Mouse (Mus musculus): ENCODE results near the gene Pptc7. TPM values are rescaled to one million over a fixed set of nuclear protein-coding genes. Genes with fewer than 3 reads are reported as not detected.

The Pptc7 gene
- polyA plus RNA-seq, 2 experiments, result 8.9 to 11.5 TPM

- Histone ChIP-seq H3K4me3 (replicated peaks; ENCODE audit: low read length) (no peak overlapping the region), H3K27me3 (ENCODE audit: control insufficient read depth, insufficient read depth, low read length) (no peaks in the 10 kb centered on the region), H3K4me1 (ENCODE audit: control insufficient read depth, insufficient read depth, low read length) (no peaks in the 10 kb centered on the region), H3K36me3 (ENCODE audit: control insufficient read depth, insufficient read depth, low read length) (peaks cover 32% of the 10 kb centered on the region), H3K9me3 (ENCODE audit: control insufficient read depth, low read length) (no peaks in the 10 kb centered on the region), H3K4me2 (replicated peaks; ENCODE audit: low read depth, low read length, severe bottlenecking) (no peak overlapping the region), H3K27ac (replicated peaks; ENCODE audit: low read depth, low read length) (no peak overlapping the region), H3K9ac (ENCODE audit: low read depth, low read length, severe bottlenecking) (no peak overlapping the region)
- no peak for DNase-seq (ENCODE audit: low spot score)
- TF ChIP-seq POLR2A (IDR thresholded peaks at IDR 0.05; ENCODE audit: borderline replicate concordance, extremely low read depth, insufficient read depth, insufficient read length), result no peak
- no peak for ATAC-seq (ENCODE audit: low FRiP score, low read depth)
- WGBS, result 81% methylated on average over 11 of the region's 11 CpGs
Observed at GRCm38 (mm10) chr5:122247529-122247928, 36.6 kb upstream of the Pptc7 start.

DNA sequence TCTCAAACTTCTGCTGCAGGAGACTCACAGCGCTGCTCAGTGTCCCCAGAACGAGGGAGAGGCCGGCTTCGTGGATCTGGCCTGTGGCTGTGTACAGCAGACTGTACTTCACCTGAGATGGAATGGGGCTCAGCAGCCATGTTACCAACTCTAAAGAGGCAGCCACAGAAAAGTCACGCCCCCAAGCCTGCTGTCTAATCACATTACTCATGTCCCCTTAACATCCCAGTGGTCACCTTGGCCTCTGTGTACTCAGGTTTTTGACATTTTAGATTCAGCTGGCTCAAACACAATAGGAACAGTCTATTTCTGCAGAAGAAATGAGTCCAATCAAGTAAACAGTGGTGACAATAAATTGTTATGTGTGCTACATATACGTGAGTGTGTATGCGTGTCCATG lies 36.2 kb upstream of the Pptc7 start:
- no peaks in the 10 kb centered on the region for H3K27me3 ChIP-seq (ENCODE audit: control insufficient read depth, insufficient read depth, low read length)
- H3K9ac ChIP-seq (ENCODE audit: low read depth, low read length, severe bottlenecking), result no peak overlapping the region
- H3K9me3 ChIP-seq (ENCODE audit: control insufficient read depth, low read length), result no peaks in the 10 kb centered on the region
- H3K4me1 ChIP-seq (ENCODE audit: control insufficient read depth, insufficient read depth, low read length), result no peaks in the 10 kb centered on the region
- WGBS, result 91% methylated on average over 7 of the region's 7 CpGs
- H3K27ac ChIP-seq (replicated peaks; ENCODE audit: low read depth, low read length), result no peak overlapping the region
- H3K4me2 ChIP-seq (replicated peaks; ENCODE audit: low read depth, low read length, severe bottlenecking), result no peak overlapping the region
- TF ChIP-seq POLR2A (IDR thresholded peaks at IDR 0.05; ENCODE audit: borderline replicate concordance, extremely low read depth, insufficient read depth, insufficient read length), result no peak
- peaks cover 31% of the 10 kb centered on the region for H3K36me3 ChIP-seq (ENCODE audit: control insufficient read depth, insufficient read depth, low read length)
- DNase-seq (ENCODE audit: low spot score) (no peak), ATAC-seq (ENCODE audit: low FRiP score, low read depth) (no peak)
- H3K4me3 ChIP-seq (replicated peaks; ENCODE audit: low read length), result no peak overlapping the region

GRCm38 (mm10) chr5:122249281-122249680 lies 34.9 kb upstream of the Pptc7 start:
- Histone ChIP-seq H3K9me3 (ENCODE audit: control insufficient read depth, low read length) (no peaks in the 10 kb centered on the region), H3K27me3 (ENCODE audit: control insufficient read depth, insufficient read depth, low read length) (no peaks in the 10 kb centered on the region), H3K4me1 (ENCODE audit: control insufficient read depth, insufficient read depth, low read length) (no peaks in the 10 kb centered on the region), H3K9ac (ENCODE audit: low read depth, low read length, severe bottlenecking) (no peak overlapping the region), H3K36me3 (ENCODE audit: control insufficient read depth, insufficient read depth, low read length) (peaks cover 40% of the 10 kb centered on the region), H3K27ac (replicated peaks; ENCODE audit: low read depth, low read length) (no peak overlapping the region), H3K4me3 (replicated peaks; ENCODE audit: low read length) (no peak overlapping the region), H3K4me2 (replicated peaks; ENCODE audit: low read depth, low read length, severe bottlenecking) (no peak overlapping the region)
- DNase-seq (ENCODE audit: low spot score) (no peak), ATAC-seq (ENCODE audit: low FRiP score, low read depth) (no peak)
- 81% methylated on average over 4 of the region's 4 CpGs for WGBS
- TF ChIP-seq POLR2A (IDR thresholded peaks at IDR 0.05; ENCODE audit: borderline replicate concordance, extremely low read depth, insufficient read depth, insufficient read length), result no peak

DNA sequence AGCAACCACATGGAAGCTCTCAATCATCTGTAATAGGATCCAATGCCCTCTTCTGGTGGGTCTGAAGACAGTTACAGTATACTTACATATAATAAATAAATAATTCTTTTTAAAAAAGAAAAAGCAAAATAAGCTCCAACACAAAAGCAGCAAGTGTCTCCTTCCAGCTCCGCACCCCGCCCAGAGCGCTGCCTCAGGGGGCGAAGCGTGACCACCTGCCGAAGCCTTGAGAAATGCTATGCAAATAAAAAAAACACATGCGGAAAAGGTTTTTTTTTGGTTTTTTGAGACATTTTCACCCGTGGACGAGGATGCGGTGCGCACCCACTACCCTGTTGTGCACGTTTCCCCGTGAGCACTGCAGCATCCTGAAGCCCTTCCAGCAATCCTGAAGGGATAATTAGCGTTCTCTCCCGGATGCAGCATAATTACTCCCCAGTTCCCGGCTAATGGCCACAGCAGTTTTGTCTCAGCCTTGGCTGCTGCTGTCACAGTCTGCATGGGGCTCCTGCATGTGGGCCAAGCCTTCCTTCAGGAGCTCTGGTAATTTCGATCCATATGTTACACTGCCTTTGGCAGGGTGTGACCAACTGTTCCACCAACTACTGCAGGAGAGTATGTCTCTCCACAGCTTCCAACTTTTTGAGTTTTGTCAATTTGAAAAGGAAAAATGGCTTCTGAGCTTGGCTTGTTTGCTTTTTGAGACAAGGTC lies 32.1 kb upstream of the Pptc7 start:
- H3K4me3 ChIP-seq (replicated peaks; ENCODE audit: low read length), result no peak overlapping the region
- no peak for TF ChIP-seq POLR2A (IDR thresholded peaks at IDR 0.05; ENCODE audit: borderline replicate concordance, extremely low read depth, insufficient read depth, insufficient read length)
- DNase-seq (ENCODE audit: low spot score) (no peak), ATAC-seq (ENCODE audit: low FRiP score, low read depth) (no peak)
- no peak overlapping the region for H3K9ac ChIP-seq (ENCODE audit: low read depth, low read length, severe bottlenecking)
- H3K36me3 ChIP-seq (ENCODE audit: control insufficient read depth, insufficient read depth, low read length), result peaks cover 66% of the 10 kb centered on the region
- WGBS, result 78% methylated on average over 17 of the region's 17 CpGs
- no peaks in the 10 kb centered on the region for H3K9me3 ChIP-seq (ENCODE audit: control insufficient read depth, low read length)
- H3K4me1 ChIP-seq (ENCODE audit: control insufficient read depth, insufficient read depth, low read length), result no peaks in the 10 kb centered on the region
- no peaks in the 10 kb centered on the region for H3K27me3 ChIP-seq (ENCODE audit: control insufficient read depth, insufficient read depth, low read length)
- no peak overlapping the region for H3K27ac ChIP-seq (replicated peaks; ENCODE audit: low read depth, low read length)
- H3K4me2 ChIP-seq (replicated peaks; ENCODE audit: low read depth, low read length, severe bottlenecking), result no peak overlapping the region

DNA sequence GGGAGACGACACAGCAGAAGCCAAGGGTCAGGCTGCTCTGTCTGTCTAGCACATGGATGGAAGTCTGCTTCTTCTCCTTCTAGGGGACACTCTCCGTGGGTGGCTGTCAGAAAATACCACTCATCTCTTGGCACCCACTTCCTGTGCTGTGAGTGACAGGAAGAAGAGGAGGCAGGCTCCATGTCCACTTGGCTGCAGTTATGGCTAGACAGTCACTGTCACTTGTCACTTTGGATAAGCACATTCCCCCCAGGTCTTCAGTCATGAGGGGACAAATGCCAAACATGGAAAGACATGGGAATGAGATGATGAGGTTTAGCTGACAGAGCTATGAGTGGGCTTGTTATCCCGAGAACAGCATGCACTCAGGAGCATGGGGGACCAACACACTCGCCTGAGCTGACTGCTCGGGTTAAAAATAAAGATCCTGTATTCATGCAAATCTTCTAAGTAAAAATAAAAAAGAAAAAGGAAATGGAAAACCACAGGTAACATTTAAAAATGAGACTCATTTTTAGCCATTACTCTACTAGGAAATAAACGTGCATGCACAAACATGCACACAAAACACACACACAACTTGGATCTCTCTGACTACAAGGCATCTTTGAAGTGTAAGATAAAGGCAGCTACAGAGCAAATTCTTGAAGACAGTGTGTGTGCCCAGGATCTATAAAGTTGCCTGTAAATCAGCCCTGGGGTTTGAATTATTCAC lies 26.0 kb upstream of the Pptc7 start:
- no peaks in the 10 kb centered on the region for H3K9me3 ChIP-seq (ENCODE audit: control insufficient read depth, low read length)
- H3K4me1 ChIP-seq (ENCODE audit: control insufficient read depth, insufficient read depth, low read length), result peaks cover under 1% of the 10 kb centered on the region; the same call in 1 of the 2 replicates
- H3K4me2 ChIP-seq (replicated peaks; ENCODE audit: low read depth, low read length, severe bottlenecking), result no peak overlapping the region
- H3K27ac ChIP-seq (replicated peaks; ENCODE audit: low read depth, low read length), result no peak overlapping the region
- no peak overlapping the region for H3K9ac ChIP-seq (ENCODE audit: low read depth, low read length, severe bottlenecking)
- WGBS, result 73% methylated on average over 6 of the region's 6 CpGs
- ATAC-seq (ENCODE audit: low FRiP score, low read depth), result no peak
- H3K27me3 ChIP-seq (ENCODE audit: control insufficient read depth, insufficient read depth, low read length), result no peaks in the 10 kb centered on the region
- H3K36me3 ChIP-seq (ENCODE audit: control insufficient read depth, insufficient read depth, low read length), result peaks cover 68% of the 10 kb centered on the region
- no peak for TF ChIP-seq POLR2A (IDR thresholded peaks at IDR 0.05; ENCODE audit: borderline replicate concordance, extremely low read depth, insufficient read depth, insufficient read length)
- no peak overlapping the region for H3K4me3 ChIP-seq (replicated peaks; ENCODE audit: low read length)
- no peak for DNase-seq (ENCODE audit: low spot score)

All from limb, embryonic 14.5 days (tissue).